Mouse (Mus musculus) MEL (cell line): ENCODE data around the gene Fam204a. TPM values are rescaled to one million over a fixed set of nuclear protein-coding genes. Genes with fewer than 3 reads are reported as not detected.

Source experiments
- DNase-seq: peaks from one replicate; pipeline ENCODE4 v3.0.0; 2011; ENCODE audit warnings: low read depth, low spot score
- H3K27ac ChIP-seq: 2 replicates; pipeline ENCODE4 v1.5.1; 2012; ENCODE audit warnings: low read depth, mild to moderate bottlenecking, control low read depth, low read length, moderate library complexity; ENCODE audit not compliant: control insufficient read depth
- H3K27me3 ChIP-seq, 2 experiments: fragments of 150-350 bp in 1 of 2; sonication (generic) in 1 of 2; 2 replicates each; pipeline ENCODE4 v1.6.1; 2012; ENCODE audit warnings: low read length in 2 of 2, mild to moderate bottlenecking in 2 of 2, improper control_type of control experiment in 1 of 2, moderate library complexity in 1 of 2; ENCODE audit not compliant: insufficient read depth in 2 of 2, control insufficient read depth in 1 of 2
- H3K36me3 ChIP-seq, 2 experiments: 2 replicates each; pipeline ENCODE4 v1.6.1; 2012 to 2014; ENCODE audit warnings: low read length in 2 of 2, improper control_type of control experiment in 1 of 2, inconsistent platforms in 1 of 2, mild to moderate bottlenecking in 1 of 2; ENCODE audit not compliant: insufficient read depth in 2 of 2, control insufficient read depth in 1 of 2
- H3K4me1 ChIP-seq, 2 experiments: fragments of 150-350 bp in 1 of 2; sonication (generic) in 1 of 2; 2 replicates each; pipeline ENCODE4 v1.6.1; 2012; ENCODE audit warnings: low read length in 2 of 2, improper control_type of control experiment in 1 of 2, mild to moderate bottlenecking in 1 of 2; ENCODE audit not compliant: insufficient read depth in 2 of 2, control insufficient read depth in 1 of 2
- H3K4me3 ChIP-seq, 2 experiments: fragments of 150-350 bp in 1 of 2; sonication (generic) in 1 of 2; 2 replicates each; pipeline ENCODE4 v1.5.1; 2012; ENCODE audit warnings: low read depth in 2 of 2, low read length in 2 of 2, mild to moderate bottlenecking in 2 of 2, moderate library complexity in 2 of 2, control low read depth in 1 of 2, improper control_type of control experiment in 1 of 2; ENCODE audit not compliant: control insufficient read depth in 1 of 2, insufficient read depth in 1 of 2
- H3K79me2 ChIP-seq: 2 replicates; pipeline ENCODE4 v1.6.1; 2012; ENCODE audit warnings: mild to moderate bottlenecking, low read length, moderate library complexity; ENCODE audit not compliant: control insufficient read depth, poor library complexity, insufficient read depth
- H3K9ac ChIP-seq: 2 replicates; pipeline ENCODE4 v1.6.1; 2012; ENCODE audit warnings: low read depth, mild to moderate bottlenecking, control low read depth, low read length, moderate library complexity; ENCODE audit not compliant: control insufficient read depth, poor library complexity, severe bottlenecking
- H3K9me3 ChIP-seq: fragments of 150-350 bp; sonication (generic); replicated peaks from 2 replicates; pipeline ENCODE4 v1.6.1; 2012; ENCODE audit warnings: mild to moderate bottlenecking, low read length, improper control_type of control experiment, moderate library complexity; ENCODE audit not compliant: insufficient read depth
- BHLHE40 ChIP-seq: IDR thresholded peaks from 2 replicates; pipeline ENCODE4 v1.6.1; 2012; ENCODE audit warnings: low read depth, mild to moderate bottlenecking, inconsistent platforms, low read length, improper control_type of control experiment, borderline replicate concordance
- CHD1 ChIP-seq: IDR thresholded peaks from 2 replicates; pipeline ENCODE4 v1.6.1; 2012; ENCODE audit warnings: low read depth, mild to moderate bottlenecking, inconsistent platforms, low read length, improper control_type of control experiment
- CHD2 ChIP-seq: IDR thresholded peaks from 2 replicates; pipeline ENCODE4 v1.6.1; 2011; ENCODE audit warnings: low read length, improper control_type of control experiment
- CTCF ChIP-seq, 3 experiments: IDR thresholded peaks in 2 of 3; conservative IDR thresholded peaks in 1 of 3; 2 replicates each; pipeline ENCODE4 v1.5.1; 2011 to 2012; ENCODE audit warnings: low read length in 3 of 3, low read depth in 2 of 3, mild to moderate bottlenecking in 2 of 3, improper control_type of control experiment in 1 of 3, inconsistent platforms in 1 of 3, mixed read lengths in 1 of 3, moderate library complexity in 1 of 3; ENCODE audit not compliant: control insufficient read depth in 1 of 3, insufficient read depth in 1 of 3, poor library complexity in 1 of 3, severe bottlenecking in 1 of 3
- ELF1 ChIP-seq: IDR thresholded peaks from 2 replicates; pipeline ENCODE4 v1.6.1; 2014; ENCODE audit warnings: low read depth, mild to moderate bottlenecking, inconsistent platforms, low read length, improper control_type of control experiment, moderate library complexity
- ETS1 ChIP-seq: IDR thresholded peaks from 2 replicates; pipeline ENCODE4 v1.6.1; 2012; ENCODE audit warnings: low read depth, mild to moderate bottlenecking, inconsistent platforms, low read length, improper control_type of control experiment, moderate library complexity
- GATA1 ChIP-seq: IDR thresholded peaks from 2 replicates; pipeline ENCODE4 v1.6.1; 2011; ENCODE audit warnings: low read depth, low read length, improper control_type of control experiment
- HCFC1 ChIP-seq: IDR thresholded peaks from 2 replicates; pipeline ENCODE4 v1.6.1; 2012; ENCODE audit warnings: low read depth, mild to moderate bottlenecking, inconsistent platforms, low read length, improper control_type of control experiment, moderate library complexity
- JUND ChIP-seq: IDR thresholded peaks from 2 replicates; pipeline ENCODE4 v1.6.1; 2011; ENCODE audit warnings: low read depth, mild to moderate bottlenecking, improper control_type of control experiment, low read length
- KAT2A ChIP-seq: conservative IDR thresholded peaks from 2 replicates; pipeline ENCODE4 v1.6.1; 2012; ENCODE audit warnings: low read depth, low read length, improper control_type of control experiment, inconsistent platforms
- MAFK ChIP-seq: IDR thresholded peaks from 2 replicates; pipeline ENCODE4 v1.6.1; 2011; ENCODE audit warnings: low read depth, mild to moderate bottlenecking, low read length, improper control_type of control experiment, borderline replicate concordance
- MAX ChIP-seq: IDR thresholded peaks from 2 replicates; pipeline ENCODE4 v1.6.1; 2011; ENCODE audit warnings: low read length, improper control_type of control experiment
- MAZ ChIP-seq: IDR thresholded peaks from 2 replicates; pipeline ENCODE4 v1.6.1; 2012; ENCODE audit warnings: low read depth, mild to moderate bottlenecking, inconsistent platforms, low read length, improper control_type of control experiment
- MEF2A ChIP-seq: IDR thresholded peaks from 2 replicates; pipeline ENCODE4 v1.6.1; 2014; ENCODE audit warnings: low read depth, mild to moderate bottlenecking, inconsistent platforms, low read length, improper control_type of control experiment; ENCODE audit not compliant: poor library complexity, insufficient replicate concordance, severe bottlenecking; ENCODE audit errors: extremely low read depth
- MYB ChIP-seq: IDR thresholded peaks from 2 replicates; pipeline ENCODE4 v1.6.1; 2011; ENCODE audit warnings: mild to moderate bottlenecking, low read depth, low read length, improper control_type of control experiment
- NELFE ChIP-seq: IDR thresholded peaks from 2 replicates; pipeline ENCODE4 v1.6.1; 2011; ENCODE audit warnings: low read depth, low read length, improper control_type of control experiment
- NRF1 ChIP-seq: IDR thresholded peaks from 2 replicates; pipeline ENCODE4 v1.6.1; 2014; ENCODE audit warnings: low read depth, mild to moderate bottlenecking, inconsistent platforms, low read length, improper control_type of control experiment, moderate library complexity; ENCODE audit not compliant: poor library complexity, insufficient read depth, severe bottlenecking
- POLR2AphosphoS2 ChIP-seq: IDR thresholded peaks from 2 replicates; pipeline ENCODE4 v1.6.1; 2011; ENCODE audit warnings: low read length, improper control_type of control experiment
- POLR2AphosphoS5 ChIP-seq: IDR thresholded peaks from 2 replicates; pipeline ENCODE4 v1.6.1; 2012; ENCODE audit warnings: low read depth, borderline replicate concordance, mild to moderate bottlenecking, inconsistent platforms, low read length, moderate library complexity, mixed read lengths
- RAD21 ChIP-seq: IDR thresholded peaks from 2 replicates; pipeline ENCODE4 v1.6.1; 2011; ENCODE audit warnings: mild to moderate bottlenecking, low read depth, low read length, improper control_type of control experiment
- RCOR1 ChIP-seq: IDR thresholded peaks from 2 replicates; pipeline ENCODE4 v1.6.1; 2012; ENCODE audit warnings: low read depth, mild to moderate bottlenecking, inconsistent platforms, low read length, improper control_type of control experiment
- SIN3A ChIP-seq: IDR thresholded peaks from 2 replicates; pipeline ENCODE4 v1.6.1; 2012; ENCODE audit warnings: low read length, improper control_type of control experiment, inconsistent platforms
- SMC3 ChIP-seq: IDR thresholded peaks from 2 replicates; pipeline ENCODE4 v1.6.1; 2011; ENCODE audit warnings: low read depth, low read length, improper control_type of control experiment
- TAL1 ChIP-seq: IDR thresholded peaks from 2 replicates; pipeline ENCODE4 v1.6.1; 2012; ENCODE audit warnings: mild to moderate bottlenecking, inconsistent platforms, low read length, moderate library complexity, mixed read lengths
- TBP ChIP-seq: IDR thresholded peaks from 2 replicates; pipeline ENCODE4 v1.8.0; 2011; ENCODE audit warnings: low read depth, low read length, improper control_type of control experiment
- TCF12 ChIP-seq: IDR thresholded peaks from 2 replicates; pipeline ENCODE4 v1.6.1; 2014; ENCODE audit warnings: low read depth, mild to moderate bottlenecking, inconsistent platforms, low read length, improper control_type of control experiment, moderate library complexity
- UBTF ChIP-seq: IDR thresholded peaks from 2 replicates; pipeline ENCODE4 v1.6.1; 2012; ENCODE audit warnings: low read depth, mild to moderate bottlenecking, inconsistent platforms, low read length, improper control_type of control experiment, moderate library complexity, borderline replicate concordance; ENCODE audit not compliant: insufficient read depth
- USF1 ChIP-seq: IDR thresholded peaks from 2 replicates; pipeline ENCODE4 v1.6.1; 2014; ENCODE audit warnings: low read depth, mild to moderate bottlenecking, inconsistent platforms, low read length, improper control_type of control experiment, moderate library complexity
- USF2 ChIP-seq, 2 experiments: IDR thresholded peaks; 2 replicates each; pipeline ENCODE4 v1.6.1; 2011 to 2012; ENCODE audit warnings: improper control_type of control experiment in 2 of 2, low read length in 2 of 2, borderline replicate concordance in 1 of 2, inconsistent platforms in 1 of 2, low read depth in 1 of 2, mild to moderate bottlenecking in 1 of 2; ENCODE audit not compliant: insufficient read depth in 1 of 2
- ZC3H11A ChIP-seq: IDR thresholded peaks from 2 replicates; pipeline ENCODE4 v1.6.1; 2012; ENCODE audit warnings: low read depth, mild to moderate bottlenecking, inconsistent platforms, low read length, improper control_type of control experiment
- ZKSCAN1 ChIP-seq: IDR thresholded peaks from 2 replicates; pipeline ENCODE4 v1.6.1; 2012; ENCODE audit warnings: low read depth, mild to moderate bottlenecking, inconsistent platforms, low read length, improper control_type of control experiment, moderate library complexity
- ZMIZ1 ChIP-seq: IDR thresholded peaks from 2 replicates; pipeline ENCODE4 v1.6.1; 2012; ENCODE audit warnings: low read depth, mild to moderate bottlenecking, inconsistent platforms, low read length, improper control_type of control experiment, moderate library complexity
- ZNF384 ChIP-seq: IDR thresholded peaks from 2 replicates; pipeline ENCODE4 v1.6.1; 2012; ENCODE audit warnings: low read depth, mild to moderate bottlenecking, inconsistent platforms, low read length, improper control_type of control experiment
- polyA plus RNA-seq, 2 experiments: library from polyadenylated mRNA; stranded (reverse) in 1 of 2; unstranded in 1 of 2; fragments of >175 nt in 1 of 2; fragments of >200 nt in 1 of 2; gene quantifications; 2 replicates each; pipeline versions ENCODE4 v1.2.1 to v1.2.4; 2012; ENCODE audit warnings: low replicate concordance in 2 of 2, low read depth in 1 of 2; ENCODE audit not compliant: insufficient read length in 2 of 2, insufficient read depth in 1 of 2, missing spikeins in 1 of 2
- total RNA-seq: library from RNA; depleted of rRNA; stranded (reverse); fragments of 300-350 nt; gene quantifications from 2 replicates; pipeline ENCODE4 v1.2.3, GENCODE M21; 2012

The Fam204a gene
- total and polyA plus RNA-seq, 3 experiments = 51.2 to 54.0 TPM; not detected in 1

GRCm38 (mm10) chr19:60165417-60165816 is 61.1 kb downstream of the Fam204a start (continued):
- TF ChIP-seq ZNF384 = no peak
- no peak for TF ChIP-seq SIN3A
- TF ChIP-seq TBP = no peak
- no peak for TF ChIP-seq JUND

DNA sequence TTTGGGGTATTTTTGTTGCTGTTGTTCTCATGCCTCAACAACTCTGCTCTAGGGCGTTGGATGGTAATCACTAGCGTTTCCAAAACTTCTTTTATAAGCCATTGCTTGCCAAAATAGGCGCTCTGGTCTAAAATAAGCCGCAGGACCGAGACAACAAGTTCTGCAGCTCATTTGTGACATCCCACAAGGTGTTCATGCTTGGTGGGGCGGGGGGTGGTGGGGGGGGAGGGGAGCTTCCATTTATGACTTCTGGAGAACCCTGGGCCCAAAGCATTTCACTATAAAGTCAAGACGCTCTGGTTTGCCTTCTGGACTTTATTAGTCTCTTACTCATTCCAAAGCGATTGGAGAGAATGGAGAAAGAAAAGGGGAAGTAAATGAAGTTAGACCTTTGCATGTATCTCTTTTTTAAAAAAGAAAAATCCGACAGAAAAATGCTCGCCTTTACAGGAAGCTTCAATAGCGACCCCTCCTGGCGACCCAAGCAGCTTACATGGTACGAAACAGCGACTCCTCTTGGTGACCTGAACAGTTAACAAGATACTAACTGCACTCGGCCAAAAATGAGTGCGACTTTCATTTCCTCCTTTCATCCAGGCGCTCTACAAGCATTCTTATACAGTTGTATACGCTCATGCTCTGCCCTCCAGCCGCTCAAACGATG is 65.8 kb downstream of the Fam204a start:
- H3K9ac ChIP-seq = peak overlapping the region; percentile 45
- 0 out of 2 replicates have a peak overlapping the region, but pooled peaks have one; percentile 5 for H3K27ac ChIP-seq
- H3K9me3 ChIP-seq = no peaks in the 10 kb centered on the region
- DNase-seq = peak; percentile 97
- H3K4me1 ChIP-seq = no peaks in the 10 kb centered on the region
- H3K79me2 ChIP-seq = no peaks in the 10 kb centered on the region
- H3K27me3 ChIP-seq = no peaks in the 10 kb centered on the region
- H3K4me3 ChIP-seq = peak overlapping the region; percentile 29 to 43
- peaks cover 0 to 8% of the 10 kb centered on the region in 2 experiments; a peak in 2 of 4 replicates for H3K36me3 ChIP-seq
- TF ChIP-seq MEF2A (no peak), USF1 (no peak), ELF1 (peak; percentile 75), NRF1 (no peak), MYB (peak; percentile 11; the same call in 1 of the 2 replicates), GATA1 (peak; percentile 58), CHD1 (no peak), HCFC1 (peak; percentile 52; the same call in 1 of the 2 replicates), BHLHE40 (peak; percentile 52; the same call in 1 of the 2 replicates), ZNF384 (peak; percentile 81), MAZ (peak; percentile 74; the same call in 1 of the 2 replicates), TCF12 (peak; percentile 53), USF2 (IDR thresholded peaks at IDR 0.05; ENCODE audit: borderline replicate concordance in 1 of 2, insufficient read depth in 1 of 2, low read depth in 1 of 2, low read length in 2 of 2) (no peak), POLR2AphosphoS5 (no peak), ZC3H11A (peak; percentile 91), SMC3 (peak; percentile 98), POLR2AphosphoS2 (no peak), RAD21 (peak; percentile 96), CTCF (IDR thresholded peaks at IDR 0.05 in 2 of 3, conservative IDR thresholded peaks at IDR 0.05 in 1 of 3; ENCODE audit: control insufficient read depth in 1 of 3, insufficient read depth in 1 of 3, low read depth in 2 of 3, low read length in 3 of 3, poor library complexity in 1 of 3, severe bottlenecking in 1 of 3) (peak in 2 of 3 experiments; percentile 92 to 99; a peak in 5 of 6 replicates), UBTF (no peak), MAFK (no peak), MAX (peak; percentile 47; the same call in 1 of the 2 replicates), NELFE (no peak; the same call in 1 of the 2 replicates), RCOR1 (peak; percentile 54; the same call in 1 of the 2 replicates), TAL1 (no peak), TBP (peak; percentile 69), CHD2 (no peak), ZKSCAN1 (no peak), KAT2A (0 out of 2 replicates have a peak, but pooled peaks have one; percentile 14), ETS1 (peak; percentile 44; the same call in 1 of the 2 replicates), ZMIZ1 (no peak)
